Mouse (Mus musculus) embryonic facial prominence, embryonic 10.5 days (tissue): ENCODE measurements around the gene Zc3h12d. TPM values are rescaled to one million over a fixed set of nuclear protein-coding genes. Genes with fewer than 3 reads are reported as not detected.

ENCODE experiments used
- DNase-seq: peaks from one replicate; pipeline ENCODE4 v3.0.0-alpha.2; 2017; ENCODE audit warnings: low spot score
- H3K27ac ChIP-seq: fragments of 300-500 bp; sonication (generic); replicated peaks from 2 replicates; pipeline ENCODE4 v1.5.1; 2016; ENCODE audit warnings: mild to moderate bottlenecking
- H3K27me3 ChIP-seq: fragments of 300-500 bp; sonication (generic); replicated peaks from 2 replicates; pipeline ENCODE4 v1.6.1; 2016; ENCODE audit warnings: low read depth, mild to moderate bottlenecking; ENCODE audit not compliant: poor library complexity, severe bottlenecking
- H3K36me3 ChIP-seq: fragments of 300-500 bp; sonication (generic); replicated peaks from 2 replicates; pipeline ENCODE4 v1.6.1; 2016; ENCODE audit warnings: mild to moderate bottlenecking, moderate library complexity
- H3K4me1 ChIP-seq: fragments of 300-500 bp; sonication (generic); 2 replicates; pipeline ENCODE4 v1.6.1; 2016
- H3K4me3 ChIP-seq: fragments of 300-500 bp; sonication (generic); 2 replicates; pipeline ENCODE4 v1.5.1; 2016; ENCODE audit warnings: mild to moderate bottlenecking, moderate library complexity
- H3K9me3 ChIP-seq: fragments of 300-500 bp; sonication (generic); 2 replicates; pipeline ENCODE4 v1.6.1; 2016; ENCODE audit warnings: mild to moderate bottlenecking
- WGBS: fragments of 180-500 bp; shearing (Covaris S2); methylation state at CpG from one replicate; pipeline ENCODE4 v1.1.7; 2016; 5-methylcytosine and 5-hydroxymethylcytosine counted together
- polyA plus RNA-seq: library from polyadenylated mRNA; unstranded; fragments of >200 nt; fragmentation: Nextera tagmentation; extraction: Ambion mirVana; gene quantifications from 2 replicates; pipeline ENCODE4 v1.2.1, GENCODE M21; 2016

The Zc3h12d gene
- 0.09 and 0.12 TPM in 2 replicates for polyA plus RNA-seq

DNA sequence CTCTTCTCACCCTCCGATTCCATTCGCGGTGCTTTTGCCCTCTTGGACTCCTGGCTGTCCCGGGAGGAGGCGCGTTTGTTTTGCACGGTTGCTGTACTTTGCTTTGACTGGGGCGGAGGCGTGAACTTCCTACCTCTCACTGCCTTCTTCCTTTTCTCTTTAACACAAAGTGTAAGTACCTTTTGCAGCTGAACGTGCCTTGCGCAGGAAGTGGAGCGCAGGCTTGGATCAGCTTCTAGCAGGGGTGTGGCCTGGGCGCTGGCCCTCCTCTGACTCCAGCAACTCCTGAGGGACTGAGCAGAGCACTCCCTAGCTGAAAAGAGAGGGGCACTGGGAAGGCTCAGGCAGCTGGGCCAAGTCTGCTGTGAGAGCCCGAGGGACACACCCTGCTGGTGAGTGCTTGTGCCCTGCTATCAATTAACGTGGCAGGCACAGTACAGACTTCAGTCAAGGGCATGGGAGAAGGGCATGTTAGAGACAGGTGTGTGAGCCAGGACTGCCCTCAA, at the start of gene Zc3h12d:
Zc3h12d (plus strand) TSS at position 300 of the 506 bp plus-strand sequence.
- H3K27ac ChIP-seq = no peak within 1 kb of the TSS
- no peaks in the 10 kb centered on the region for H3K9me3 ChIP-seq
- peak; percentile 29 for DNase-seq
- 3% methylated on average over 15 of the region's 15 CpGs for WGBS
- peaks cover 13% of the 10 kb centered on the region for H3K4me1 ChIP-seq
- H3K36me3 ChIP-seq = no peaks in the 10 kb centered on the region
- H3K4me3 ChIP-seq = peak within 1 kb of the TSS; percentile 41
- H3K27me3 ChIP-seq = 0 out of 2 replicates have a peak, but pooled peaks cover 6% of the 10 kb centered on the region

GRCm38 (mm10) chr10:7787319-7787718, 45.0 kb upstream of the Zc3h12d start:
- Histone ChIP-seq H3K36me3 (peaks cover 25% of the 10 kb centered on the region), H3K9me3 (no peaks in the 10 kb centered on the region), H3K4me3 (no peak overlapping the region), H3K27me3 (no peaks in the 10 kb centered on the region), H3K4me1 (peaks cover 5% of the 10 kb centered on the region), H3K27ac (no peak overlapping the region)
- WGBS = 47% methylated on average over 2 of the region's 2 CpGs
- no peak for DNase-seq

GRCm38 (mm10) chr10:7792254-7792750, 40.0 kb upstream of the Zc3h12d start:
- DNase-seq = no peak
- no peaks in the 10 kb centered on the region for H3K27me3 ChIP-seq
- H3K4me1 ChIP-seq = peaks cover 15% of the 10 kb centered on the region
- peaks cover 41% of the 10 kb centered on the region for H3K36me3 ChIP-seq
- no peaks in the 10 kb centered on the region for H3K9me3 ChIP-seq
- WGBS = under 1% methylated on average over 10 of the region's 10 CpGs
- peak overlapping the region; percentile 90 for H3K4me3 ChIP-seq
- peak overlapping the region; percentile 88 for H3K27ac ChIP-seq

- peak; percentile 91 for DNase-seq
- peak within 1 kb of the TSS; percentile 88 for H3K27ac ChIP-seq
- peak within 1 kb of the TSS; percentile 90 for H3K4me3 ChIP-seq
- WGBS = 1% methylated on average over 52 of the region's 52 CpGs
- no peaks in the 10 kb centered on the region for H3K9me3 ChIP-seq
- H3K27me3 ChIP-seq = no peaks in the 10 kb centered on the region
- H3K4me1 ChIP-seq = peaks cover 15% of the 10 kb centered on the region
- H3K36me3 ChIP-seq = peaks cover 46% of the 10 kb centered on the region
Measured at GRCm38 (mm10) chr10:7792751-7793385, 39.4 kb upstream of the Zc3h12d start, which contains the start of the genes Ginm1 and Ppil4. Gene Ginm1, minus strand, starts transcription at chr10:7792824. Gene Ppil4, plus strand, starts transcription at chr10:7792891.

DNA sequence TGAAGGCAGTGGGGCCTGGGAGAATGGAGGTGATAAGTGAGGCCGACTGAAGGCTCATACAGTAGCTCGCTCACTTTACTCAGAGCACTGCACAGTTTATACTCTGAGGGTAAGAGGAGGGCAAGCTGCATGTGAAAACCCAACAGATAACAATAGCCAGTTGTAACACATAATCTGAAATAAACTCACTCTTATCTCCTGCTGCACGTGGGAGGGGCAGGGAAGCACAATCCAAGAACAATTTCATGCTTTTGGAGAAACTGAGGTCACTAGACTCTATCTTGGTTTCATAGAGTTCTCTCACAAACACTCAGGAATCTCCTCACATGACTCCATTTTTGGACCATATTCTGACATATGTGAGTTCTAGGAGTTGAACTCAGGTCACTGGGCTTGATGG, 31.0 kb upstream of the Zc3h12d start:
- Histone ChIP-seq H3K27ac (no peak overlapping the region), H3K27me3 (no peaks in the 10 kb centered on the region), H3K9me3 (no peaks in the 10 kb centered on the region), H3K4me3 (no peak overlapping the region), H3K4me1 (no peaks in the 10 kb centered on the region), H3K36me3 (peaks cover 99% of the 10 kb centered on the region)
- WGBS = 90% methylated on average over 3 of the region's 3 CpGs
- no peak for DNase-seq

GRCm38 (mm10) chr10:7802519-7803140, 29.6 kb upstream of the Zc3h12d start:
- Histone ChIP-seq H3K36me3 (peaks cover 99% of the 10 kb centered on the region), H3K27ac (no peak overlapping the region), H3K4me3 (no peak overlapping the region), H3K27me3 (no peaks in the 10 kb centered on the region), H3K9me3 (no peaks in the 10 kb centered on the region), H3K4me1 (no peaks in the 10 kb centered on the region)
- DNase-seq = no peak
- 89% methylated on average over 2 of the region's 2 CpGs for WGBS

DNA sequence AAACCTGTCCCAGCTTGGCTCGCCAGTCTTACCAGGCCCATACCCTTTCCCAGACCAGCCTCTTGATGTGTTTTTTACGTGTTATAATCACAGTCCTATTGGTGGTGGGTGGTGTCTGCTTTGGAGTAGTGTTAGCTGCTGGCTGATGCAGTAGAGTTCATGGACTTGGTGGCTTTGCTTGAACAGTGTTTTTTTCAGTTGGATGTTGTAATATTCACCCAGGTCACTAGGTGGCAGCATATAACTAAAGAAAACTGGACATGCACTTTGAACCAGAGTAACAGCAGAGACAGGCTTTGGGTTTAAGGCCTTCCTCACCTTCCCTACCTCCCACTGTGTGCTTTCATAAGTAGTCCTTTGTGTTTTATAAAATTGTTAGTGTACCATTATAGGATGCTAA, 22.3 kb upstream of the Zc3h12d start:
- H3K9me3 ChIP-seq = no peaks in the 10 kb centered on the region
- no peaks in the 10 kb centered on the region for H3K4me1 ChIP-seq
- peaks cover 96% of the 10 kb centered on the region for H3K36me3 ChIP-seq
- H3K27ac ChIP-seq = no peak overlapping the region
- peak; percentile 32 for DNase-seq
- WGBS = 45% methylated on average over 2 of the region's 2 CpGs
- no peaks in the 10 kb centered on the region for H3K27me3 ChIP-seq
- H3K4me3 ChIP-seq = no peak overlapping the region

DNA sequence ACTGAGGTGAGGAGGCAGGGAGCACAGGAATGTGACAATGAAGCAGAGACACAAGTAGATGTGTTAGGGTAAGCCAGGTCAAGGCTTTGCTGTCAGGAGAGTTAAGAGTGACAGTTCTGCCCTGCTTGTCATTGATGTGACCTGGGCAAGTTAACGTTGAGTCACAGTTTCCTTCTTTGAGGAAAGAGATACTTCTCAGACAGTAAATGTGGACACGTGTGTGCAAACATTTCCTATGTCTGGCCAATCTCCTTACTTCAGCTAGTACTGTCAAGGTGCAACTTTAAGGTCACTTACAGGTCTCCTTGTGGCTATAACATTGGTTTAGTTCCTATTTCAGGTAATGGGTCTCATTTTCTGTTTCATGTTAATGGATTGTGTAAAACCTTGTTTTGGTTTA, 15.8 kb upstream of the Zc3h12d start:
- no peak overlapping the region for H3K27ac ChIP-seq
- no peaks in the 10 kb centered on the region for H3K9me3 ChIP-seq
- no peak for DNase-seq
- H3K27me3 ChIP-seq = no peaks in the 10 kb centered on the region
- WGBS = 88% methylated on average over 2 of the region's 2 CpGs
- H3K36me3 ChIP-seq = peaks cover 91% of the 10 kb centered on the region
- no peak overlapping the region for H3K4me3 ChIP-seq
- H3K4me1 ChIP-seq = no peaks in the 10 kb centered on the region

- Histone ChIP-seq H3K4me3 (no peak overlapping the region), H3K27me3 (no peaks in the 10 kb centered on the region), H3K36me3 (peaks cover 92% of the 10 kb centered on the region), H3K27ac (no peak overlapping the region), H3K9me3 (no peaks in the 10 kb centered on the region), H3K4me1 (no peaks in the 10 kb centered on the region)
- no peak for DNase-seq
- WGBS = 94% methylated on average over 4 of the region's 4 CpGs
Measured at GRCm38 (mm10) chr10:7818676-7819075, 13.6 kb upstream of the Zc3h12d start.

GRCm38 (mm10) chr10:7819156-7819555, 13.1 kb upstream of the Zc3h12d start:
- WGBS = 93% methylated on average over 4 of the region's 4 CpGs
- H3K36me3 ChIP-seq = peaks cover 92% of the 10 kb centered on the region
- no peak for DNase-seq
- no peak overlapping the region for H3K4me3 ChIP-seq
- no peaks in the 10 kb centered on the region for H3K27me3 ChIP-seq
- no peaks in the 10 kb centered on the region for H3K9me3 ChIP-seq
- H3K4me1 ChIP-seq = no peaks in the 10 kb centered on the region
- H3K27ac ChIP-seq = no peak overlapping the region

DNA sequence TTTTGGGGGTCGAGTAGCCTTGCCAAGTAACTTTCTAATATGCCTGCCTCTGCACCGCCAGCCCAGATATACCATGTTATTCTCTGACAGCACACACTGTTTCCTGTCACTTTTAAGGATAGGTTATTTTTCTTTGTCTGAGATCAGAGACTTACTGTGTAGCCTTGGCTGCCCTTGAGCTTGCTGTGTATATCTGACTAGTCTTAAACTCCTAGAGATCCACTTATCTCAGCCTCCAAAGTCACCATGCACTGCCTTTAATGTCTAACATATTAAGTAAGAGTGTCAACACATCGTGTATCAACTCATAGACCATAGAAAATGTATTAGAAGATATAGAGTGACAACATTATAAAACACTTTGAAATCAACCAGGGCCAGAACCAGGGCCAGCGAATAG, 12.7 kb upstream of the Zc3h12d start:
- WGBS = 95% methylated on average over 4 of the region's 4 CpGs
- H3K27me3 ChIP-seq = no peaks in the 10 kb centered on the region
- H3K4me1 ChIP-seq = no peaks in the 10 kb centered on the region
- no peaks in the 10 kb centered on the region for H3K9me3 ChIP-seq
- peaks cover 89% of the 10 kb centered on the region for H3K36me3 ChIP-seq
- no peak overlapping the region for H3K27ac ChIP-seq
- no peak for DNase-seq
- no peak overlapping the region for H3K4me3 ChIP-seq

- Histone ChIP-seq H3K9me3 (no peaks in the 10 kb centered on the region), H3K4me1 (no peaks in the 10 kb centered on the region), H3K4me3 (no peak overlapping the region), H3K27me3 (no peaks in the 10 kb centered on the region), H3K36me3 (peaks cover 87% of the 10 kb centered on the region), H3K27ac (no peak overlapping the region)
- DNase-seq = no peak
- 91% methylated on average over 5 of the region's 5 CpGs for WGBS
Measured at GRCm38 (mm10) chr10:7820171-7820570, 12.1 kb upstream of the Zc3h12d start.

GRCm38 (mm10) chr10:7821981-7822380, 10.3 kb upstream of the Zc3h12d start:
- Histone ChIP-seq H3K4me3 (no peak overlapping the region), H3K36me3 (peaks cover 85% of the 10 kb centered on the region), H3K4me1 (no peaks in the 10 kb centered on the region), H3K27me3 (no peaks in the 10 kb centered on the region), H3K27ac (no peak overlapping the region), H3K9me3 (no peaks in the 10 kb centered on the region)
- no peak for DNase-seq
- 93% methylated on average over 12 of the region's 12 CpGs for WGBS
